Mouse (Mus musculus) hematopoietic stem cell, adult 5-6 weeks (primary cell): Measurements from ENCODE around the gene Chrna10. TPM values are rescaled to one million over a fixed set of nuclear protein-coding genes. Genes with fewer than 3 reads are reported as not detected.
A peak's percentile ranks its signal among the peaks of the same experiment; 100 is the strongest.

Experiments used
- ATAC-seq, 2 experiments: fragments of 125-278 bp in 1 of 2; replicated peaks in 1 of 2; 2 replicates each; pipeline ENCODE4 v1.8.0; 2016 to 2017; ENCODE audit warnings: inconsistent platforms in 2 of 2, mild to moderate bottlenecking in 2 of 2, moderate number of reproducible peaks in 2 of 2, low read depth in 1 of 2, moderate TSS enrichment in 1 of 2; ENCODE audit not compliant: low FRiP score in 2 of 2, poor library complexity in 2 of 2, severe bottlenecking in 2 of 2, insufficient read depth in 1 of 2, low TSS enrichment in 1 of 2
- total RNA-seq: library from RNA; stranded (forward); fragments of 172-1452, 232-1000 nt; gene quantifications from 2 replicates; pipeline ENCODE4 v1.2.3, GENCODE M21; 2017

Chrna10 gene
- total RNA-seq, 1 experiment from 2014 or later, result 0.60 TPM

GRCm38 (mm10) chr7:102099760-102100661, 16.6 kb downstream of the Chrna10 start:
- ATAC-seq, result peak; percentile 68 to 80

- ATAC-seq, result no peak
Measured at GRCm38 (mm10) chr7:102087336-102087735, 29.3 kb downstream of the Chrna10 start.

- ATAC-seq, result no peak
Measured at GRCm38 (mm10) chr7:102084041-102084696, 32.5 kb downstream of the Chrna10 start.

GRCm38 (mm10) chr7:102082816-102083215, 33.8 kb downstream of the Chrna10 start, which contains the start of gene Trpc2:
Trpc2 (plus strand) TSS chr7:102083116.
- ATAC-seq, result no peak

GRCm38 (mm10) chr7:102081784-102082183, 34.8 kb downstream of the Chrna10 start:
- no peak for ATAC-seq

- no peak for ATAC-seq
Measured at GRCm38 (mm10) chr7:102080311-102080710, 36.3 kb downstream of the Chrna10 start.

GRCm38 (mm10) chr7:102078517-102078916, 38.1 kb downstream of the Chrna10 start:
- peak in 1 of 2 experiments; percentile 45; a peak in 1 of 4 replicates for ATAC-seq

GRCm38 (mm10) chr7:102076714-102077296, 39.8 kb downstream of the Chrna10 start:
- peak; percentile 53; a peak in 3 of 4 replicates for ATAC-seq

- no peak for ATAC-seq
Measured at GRCm38 (mm10) chr7:102066363-102066762, 50.3 kb downstream of the Chrna10 start.

GRCm38 (mm10) chr7:102065046-102065891, 51.4 kb downstream of the Chrna10 start, which contains the start of the genes Rnf121, Xndc1 and Xntrpc:
Rnf121 (minus strand) TSS chr7:102065469.
Xndc1 (plus strand) TSS chr7:102065511.
Xntrpc (plus strand) TSS chr7:102065713.
- ATAC-seq, result peak; percentile 98 to 99

- ATAC-seq, result peak in 1 of 2 experiments; percentile 11; a peak in 1 of 4 replicates
Measured at GRCm38 (mm10) chr7:102064655-102065045, 52.0 kb downstream of the Chrna10 start.

- no peak for ATAC-seq
Measured at GRCm38 (mm10) chr7:102063891-102064290, 52.7 kb downstream of the Chrna10 start.

- no peak for ATAC-seq
Measured at GRCm38 (mm10) chr7:102062203-102062602, 54.4 kb downstream of the Chrna10 start.

GRCm38 (mm10) chr7:102061353-102061752, 55.3 kb downstream of the Chrna10 start:
- ATAC-seq, result no peak
